Mouse (Mus musculus): ENCODE results near the gene Aff2. TPM values are rescaled to one million over a fixed set of nuclear protein-coding genes. Genes with fewer than 3 reads are reported as not detected.

Gene Aff2
- polyA plus RNA-seq (2012; rRNA removed; ENCODE audit: low replicate concordance), result 0.19 and 3.4 TPM in 2 replicates

GRCm38 (mm10) chrX:69360238-69361054 is at the start of gene Aff2:
Gene Aff2, plus strand, starts transcription at chrX:69360294.

